Mouse (Mus musculus) intestine, embryonic 16.5 days (tissue): ENCODE results near the gene Pde4dip. TPM values are rescaled to one million over a fixed set of nuclear protein-coding genes. Genes with fewer than 3 reads are reported as not detected.

Experiments used
- ATAC-seq: fragments of 200-750 bp; cut with Nextera tagmentation; 2 replicates; pipeline ENCODE4 v1.8.0; 2017; ENCODE audit warnings: moderate TSS enrichment, moderate library complexity
- H3K27ac ChIP-seq: fragments of 300-500 bp; sonication (generic); 2 replicates; pipeline ENCODE4 v1.5.1; 2014; ENCODE audit warnings: mild to moderate bottlenecking, low read length
- H3K27me3 ChIP-seq: fragments of 300-500 bp; sonication (generic); replicated peaks from 2 replicates; pipeline ENCODE4 v1.6.1; 2014; ENCODE audit warnings: low read length, control low read depth, mixed read lengths; ENCODE audit not compliant: control insufficient read depth, insufficient read depth
- H3K36me3 ChIP-seq: fragments of 300-500 bp; sonication (generic); 2 replicates; pipeline ENCODE4 v1.6.1; 2014; ENCODE audit warnings: low read length, control low read depth; ENCODE audit not compliant: control insufficient read depth, insufficient read depth
- H3K4me1 ChIP-seq: fragments of 300-500 bp; sonication (generic); 2 replicates; pipeline ENCODE4 v1.6.1; 2014; ENCODE audit warnings: low read length, control low read depth, mixed read lengths; ENCODE audit not compliant: control insufficient read depth, insufficient read depth
- H3K4me2 ChIP-seq: fragments of 300-500 bp; sonication (generic); 2 replicates; pipeline ENCODE4 v1.6.1; 2014; ENCODE audit warnings: low read depth, low read length, control low read depth
- H3K4me3 ChIP-seq: fragments of 300-500 bp; sonication (generic); 2 replicates; pipeline ENCODE4 v1.5.1; 2014; ENCODE audit warnings: mild to moderate bottlenecking, low read length
- H3K9ac ChIP-seq: fragments of 300-500 bp; sonication (generic); 2 replicates; pipeline ENCODE4 v1.6.1; 2014; ENCODE audit warnings: low read depth, low read length
- H3K9me3 ChIP-seq: fragments of 300-500 bp; sonication (generic); 2 replicates; pipeline ENCODE4 v1.6.1; 2016; ENCODE audit warnings: low read length, control low read depth; ENCODE audit not compliant: control insufficient read depth
- WGBS: fragments of 180-500 bp; shearing (Covaris S2); extraction: QIAGEN DNeasy Blood & Tissue Kit; methylation state at CpG from one replicate; pipeline ENCODE4 v1.1.7; 2014; 5-methylcytosine and 5-hydroxymethylcytosine counted together
- polyA plus RNA-seq: library from polyadenylated mRNA; unstranded; fragments of >200 nt; fragmentation: Nextera tagmentation; extraction: Ambion mirVana; gene quantifications from 2 replicates; pipeline ENCODE4 v1.2.1, GENCODE M21; 2015

Gene Pde4dip
- polyA plus RNA-seq, 1 experiment from 2014 or later: 20.2 TPM

DNA sequence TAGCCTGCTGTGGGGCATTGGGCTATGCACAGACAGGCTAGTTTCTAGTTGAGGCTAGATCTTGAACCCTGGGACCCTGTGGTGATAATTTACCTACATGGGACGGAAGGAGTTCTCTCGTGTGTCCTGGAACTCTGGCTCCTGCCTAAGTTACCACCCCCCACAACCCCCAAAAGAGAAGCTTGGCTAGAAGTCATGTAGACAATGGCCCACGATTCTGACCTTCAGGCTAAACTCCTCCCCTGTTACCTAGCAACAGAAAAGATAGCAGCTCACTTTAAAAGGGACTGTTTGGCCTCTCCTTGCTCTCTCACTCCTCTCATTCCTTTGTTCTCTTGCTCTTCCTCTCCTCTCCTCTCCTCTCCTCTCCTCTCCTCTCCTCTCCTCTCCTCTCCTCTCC lies 69.5 kb downstream of the Pde4dip start:
- no peaks in the 10 kb centered on the region for H3K9me3 ChIP-seq
- no peak for ATAC-seq
- no peaks in the 10 kb centered on the region for H3K36me3 ChIP-seq
- H3K4me1 ChIP-seq: peaks cover 8% of the 10 kb centered on the region
- H3K27ac ChIP-seq: peak overlapping the region; percentile 83
- no peaks in the 10 kb centered on the region for H3K27me3 ChIP-seq
- H3K4me2 ChIP-seq: no peak overlapping the region; the same call in 1 of the 2 replicates
- WGBS: 44% methylated on average over 3 of the region's 3 CpGs
- no peak overlapping the region for H3K9ac ChIP-seq
- no peak overlapping the region for H3K4me3 ChIP-seq

DNA sequence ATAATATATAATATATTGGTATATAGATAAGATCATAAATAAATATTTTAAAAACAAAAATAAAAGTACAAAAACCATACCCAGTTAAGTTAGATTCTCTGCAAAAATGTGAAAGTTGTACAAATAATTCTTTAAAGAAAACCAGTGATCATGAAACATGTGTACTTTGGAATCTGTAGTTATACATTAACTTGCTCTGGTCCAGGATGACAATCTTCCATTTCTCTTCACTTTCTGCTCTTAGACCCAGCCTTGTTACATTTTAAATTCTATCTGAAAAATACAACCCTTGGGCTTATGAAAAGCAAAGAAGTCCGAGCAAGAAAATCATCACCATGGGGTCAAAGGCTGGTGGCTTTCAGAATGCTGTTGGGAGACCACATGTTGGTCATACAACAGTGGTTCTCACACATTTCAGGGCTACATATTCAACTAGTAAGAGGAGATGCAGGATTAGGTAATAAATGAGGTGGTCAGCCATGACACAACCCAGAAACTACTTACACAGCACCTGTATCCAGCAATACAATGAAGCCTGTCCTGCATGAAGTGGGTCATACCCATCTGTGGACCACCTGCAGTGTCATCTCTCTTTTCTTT lies 70.0 kb downstream of the Pde4dip start:
- H3K4me2 ChIP-seq: peak overlapping the region; percentile 30
- H3K27ac ChIP-seq: peak overlapping the region; percentile 83
- WGBS: 58% methylated on average over 1 of the region's 1 CpGs
- H3K4me1 ChIP-seq: peaks cover 8% of the 10 kb centered on the region
- H3K4me3 ChIP-seq: no peak overlapping the region
- H3K9ac ChIP-seq: no peak overlapping the region
- no peaks in the 10 kb centered on the region for H3K27me3 ChIP-seq
- no peaks in the 10 kb centered on the region for H3K36me3 ChIP-seq
- peak; percentile 66 for ATAC-seq
- no peaks in the 10 kb centered on the region for H3K9me3 ChIP-seq

DNA sequence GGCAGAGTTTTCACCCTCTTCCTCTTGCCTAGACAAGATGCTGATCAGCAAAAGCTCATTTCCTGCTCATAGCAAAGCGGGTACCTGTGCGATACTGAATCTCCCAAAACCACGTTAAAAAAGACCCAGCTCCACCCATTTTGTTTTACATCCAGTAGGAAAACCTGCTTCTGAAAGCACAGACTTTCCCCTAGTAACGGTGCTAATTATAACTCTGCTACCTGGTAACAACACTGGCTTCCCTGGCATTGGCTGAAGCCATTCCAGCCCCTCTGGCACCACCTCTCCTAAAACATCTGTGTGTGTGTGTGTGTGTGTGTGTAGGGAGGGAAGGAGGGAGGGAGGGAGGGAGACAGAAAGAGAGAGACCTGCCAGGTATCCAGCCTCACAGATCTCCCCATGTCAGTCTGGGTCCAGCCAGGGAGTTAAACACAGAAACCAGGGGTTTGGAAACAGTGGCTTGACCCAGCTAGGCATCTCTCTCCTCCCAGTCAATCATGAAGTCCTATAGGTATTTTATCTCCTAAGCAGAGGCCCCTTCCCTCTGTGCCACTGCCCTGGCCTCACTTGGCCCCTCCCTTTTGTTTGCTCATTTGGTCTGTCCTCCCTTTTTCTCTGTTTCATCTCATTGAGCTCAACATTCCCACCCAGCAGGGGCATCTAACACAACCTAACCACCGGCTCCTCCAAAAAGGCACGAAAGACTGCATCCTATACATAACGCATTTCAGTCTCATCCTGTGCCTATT lies 76.7 kb downstream of the Pde4dip start:
- peak; percentile 79 for ATAC-seq

DNA sequence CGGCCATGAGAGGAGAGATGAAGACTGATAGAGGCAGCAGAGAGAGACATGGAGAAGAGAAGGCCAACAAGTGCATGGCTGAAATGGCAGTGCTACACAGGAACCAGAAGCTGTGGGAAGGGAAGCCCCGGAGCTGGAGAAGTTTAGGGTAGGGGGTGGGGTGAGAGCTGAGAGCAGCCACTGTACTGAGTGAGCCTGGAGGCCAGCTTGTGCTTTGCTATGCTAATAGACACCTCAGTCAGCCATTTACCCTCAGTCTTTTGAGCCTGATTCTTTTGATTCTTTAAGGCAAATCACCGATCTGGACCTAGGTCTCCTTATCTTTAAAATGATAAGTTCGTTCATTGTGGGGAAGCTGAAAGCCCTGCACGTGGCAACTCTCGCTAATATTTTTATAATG lies 77.3 kb downstream of the Pde4dip start:
- H3K4me1 ChIP-seq: peaks cover 18% of the 10 kb centered on the region
- no peaks in the 10 kb centered on the region for H3K9me3 ChIP-seq
- 0 out of 2 replicates have a peak, but pooled peaks have one; percentile 22 for ATAC-seq
- no peak overlapping the region for H3K4me2 ChIP-seq
- no peak overlapping the region for H3K27ac ChIP-seq
- no peak overlapping the region for H3K9ac ChIP-seq
- no peaks in the 10 kb centered on the region for H3K27me3 ChIP-seq
- WGBS: 18% methylated on average over 6 of the region's 6 CpGs
- no peaks in the 10 kb centered on the region for H3K36me3 ChIP-seq
- H3K4me3 ChIP-seq: no peak overlapping the region

More for the DNA sequence above, 76.7 kb downstream of the Pde4dip start:
- no peak overlapping the region for H3K4me3 ChIP-seq
- peaks cover 18% of the 10 kb centered on the region for H3K4me1 ChIP-seq
- H3K27ac ChIP-seq: no peak overlapping the region
- no peaks in the 10 kb centered on the region for H3K36me3 ChIP-seq
- H3K4me2 ChIP-seq: no peak overlapping the region
- no peaks in the 10 kb centered on the region for H3K9me3 ChIP-seq
- 20% methylated on average over 7 of the region's 7 CpGs for WGBS
- H3K9ac ChIP-seq: no peak overlapping the region
- H3K27me3 ChIP-seq: no peaks in the 10 kb centered on the region

- H3K4me3 ChIP-seq: no peak overlapping the region
- no peak for ATAC-seq
- H3K36me3 ChIP-seq: no peaks in the 10 kb centered on the region
- H3K4me2 ChIP-seq: no peak overlapping the region
- no peaks in the 10 kb centered on the region for H3K27me3 ChIP-seq
- WGBS: 84% methylated on average over 2 of the region's 2 CpGs
- peaks cover 15% of the 10 kb centered on the region for H3K4me1 ChIP-seq
- no peaks in the 10 kb centered on the region for H3K9me3 ChIP-seq
- no peak overlapping the region for H3K27ac ChIP-seq
- H3K9ac ChIP-seq: no peak overlapping the region
Observed at GRCm38 (mm10) chr3:97810334-97810733, 78.2 kb downstream of the Pde4dip start.

GRCm38 (mm10) chr3:97805559-97805958 lies 82.9 kb downstream of the Pde4dip start:
- ATAC-seq: no peak
- H3K9me3 ChIP-seq: no peaks in the 10 kb centered on the region
- H3K27ac ChIP-seq: no peak overlapping the region
- H3K4me1 ChIP-seq: no peaks in the 10 kb centered on the region; the same call in 1 of the 2 replicates
- no peak overlapping the region for H3K4me2 ChIP-seq
- no peaks in the 10 kb centered on the region for H3K27me3 ChIP-seq
- no peaks in the 10 kb centered on the region for H3K36me3 ChIP-seq
- whole genome bisulfite sequencing: 85% methylated on average over 2 of the region's 2 CpGs
- no peak overlapping the region for H3K4me3 ChIP-seq
- H3K9ac ChIP-seq: no peak overlapping the region

DNA sequence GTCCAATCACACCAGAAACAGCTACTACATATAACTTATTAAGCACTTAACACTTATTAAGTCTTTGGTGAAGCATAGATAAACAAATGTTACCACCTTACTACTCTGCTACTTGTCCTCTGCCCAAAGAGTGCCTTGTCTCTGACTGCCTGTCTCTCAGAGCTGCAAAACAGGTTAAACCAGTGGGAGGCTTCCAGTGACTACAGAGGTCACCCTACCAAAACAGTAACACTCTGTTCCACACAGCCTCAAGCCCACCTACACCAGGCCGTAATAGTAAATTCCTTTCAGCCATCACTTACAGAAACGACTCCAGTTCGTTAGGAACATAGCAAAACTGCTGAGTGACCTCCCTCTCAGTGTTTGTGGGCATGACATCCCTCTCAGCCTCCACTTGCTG lies 84.8 kb downstream of the Pde4dip start:
- Histone ChIP-seq H3K36me3 (no peaks in the 10 kb centered on the region), H3K27ac (no peak overlapping the region), H3K9me3 (no peaks in the 10 kb centered on the region), H3K9ac (no peak overlapping the region), H3K4me3 (no peak overlapping the region), H3K27me3 (no peaks in the 10 kb centered on the region), H3K4me2 (no peak overlapping the region), H3K4me1 (no peaks in the 10 kb centered on the region; the same call in 1 of the 2 replicates)
- 43% methylated on average over 3 of the region's 3 CpGs for WGBS
- ATAC-seq: peak; percentile 84

DNA sequence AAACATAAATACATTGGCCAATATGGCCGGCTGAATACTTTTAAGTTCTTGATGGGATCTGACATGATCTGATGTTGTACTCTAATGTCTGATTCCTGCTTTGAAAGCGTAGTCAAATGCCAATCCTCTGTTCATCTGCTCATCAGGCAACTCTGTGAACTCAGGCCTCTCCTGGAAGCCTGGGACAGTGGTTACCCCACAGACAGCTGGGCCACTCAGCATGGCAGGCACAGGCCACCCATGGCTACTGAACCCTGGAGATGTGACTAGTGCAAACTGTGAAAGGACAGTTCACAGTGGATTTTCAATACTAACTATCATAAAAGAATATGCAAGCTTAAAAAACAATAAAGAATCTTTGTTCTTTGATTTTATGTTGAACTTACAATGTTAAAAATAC lies 85.6 kb downstream of the Pde4dip start:
- WGBS: 79% methylated on average over 2 of the region's 2 CpGs
- H3K4me2 ChIP-seq: no peak overlapping the region
- H3K4me1 ChIP-seq: no peaks in the 10 kb centered on the region; the same call in 1 of the 2 replicates
- no peak for ATAC-seq
- no peaks in the 10 kb centered on the region for H3K9me3 ChIP-seq
- H3K36me3 ChIP-seq: no peaks in the 10 kb centered on the region
- H3K9ac ChIP-seq: no peak overlapping the region
- no peaks in the 10 kb centered on the region for H3K27me3 ChIP-seq
- H3K4me3 ChIP-seq: no peak overlapping the region
- no peak overlapping the region for H3K27ac ChIP-seq

- no peak for ATAC-seq
- Histone ChIP-seq H3K4me1 (no peaks in the 10 kb centered on the region; the same call in 1 of the 2 replicates), H3K9ac (no peak overlapping the region), H3K36me3 (no peaks in the 10 kb centered on the region), H3K27ac (no peak overlapping the region), H3K4me3 (no peak overlapping the region), H3K4me2 (no peak overlapping the region), H3K27me3 (no peaks in the 10 kb centered on the region), H3K9me3 (no peaks in the 10 kb centered on the region)
- 64% methylated on average over 5 of the region's 5 CpGs for WGBS
Observed at GRCm38 (mm10) chr3:97802297-97802696, 86.2 kb downstream of the Pde4dip start.
